Mouse (Mus musculus) liver, embryonic 11.5 days (tissue): ENCODE data around the gene Lig1. TPM values are rescaled to one million over a fixed set of nuclear protein-coding genes. Genes with fewer than 3 reads are reported as not detected.

ENCODE experiments used
- ATAC-seq: fragments of 200-750 bp; cut with Nextera tagmentation; replicated peaks from 2 replicates; pipeline ENCODE4 v1.8.0; 2017; ENCODE audit warnings: moderate number of reproducible peaks, mild to moderate bottlenecking, moderate TSS enrichment, moderate library complexity; ENCODE audit not compliant: low FRiP score
- DNase-seq: peaks from one replicate; pipeline ENCODE4 v3.0.0-alpha.2; 2017; ENCODE audit warnings: low spot score
- H3K27ac ChIP-seq: fragments of 300-500 bp; sonication (generic); 2 replicates; pipeline ENCODE4 v1.5.1; 2014; ENCODE audit warnings: mild to moderate bottlenecking, low read depth, low read length, control low read depth
- H3K27me3 ChIP-seq: fragments of 300-500 bp; sonication (generic); replicated peaks from 2 replicates; pipeline ENCODE4 v1.6.1; 2014; ENCODE audit warnings: low read length, mixed read lengths; ENCODE audit not compliant: control insufficient read depth, insufficient read depth
- H3K36me3 ChIP-seq: fragments of 300-500 bp; sonication (generic); 2 replicates; pipeline ENCODE4 v1.6.1; 2014; ENCODE audit warnings: mild to moderate bottlenecking, low read length, moderate library complexity, mixed read lengths; ENCODE audit not compliant: control insufficient read depth, insufficient read depth
- H3K4me1 ChIP-seq: fragments of 300-500 bp; sonication (generic); replicated peaks from 2 replicates; pipeline ENCODE4 v1.6.1; 2014; ENCODE audit warnings: low read length, mixed read lengths; ENCODE audit not compliant: control insufficient read depth, insufficient read depth
- H3K4me2 ChIP-seq: fragments of 300-500 bp; sonication (generic); 2 replicates; pipeline ENCODE4 v1.6.1; 2014; ENCODE audit warnings: mild to moderate bottlenecking, control low read depth, moderate library complexity
- H3K4me3 ChIP-seq: fragments of 300-500 bp; sonication (generic); 2 replicates; pipeline ENCODE4 v1.5.1; 2014; ENCODE audit warnings: low read depth, low read length, control low read depth
- H3K9ac ChIP-seq: fragments of 300-500 bp; sonication (generic); 2 replicates; pipeline ENCODE4 v1.6.1; 2014; ENCODE audit warnings: low read depth, low read length, control low read depth
- H3K9me3 ChIP-seq: fragments of 300-500 bp; sonication (generic); 2 replicates; pipeline ENCODE4 v1.6.1; 2016; ENCODE audit warnings: low read length, inconsistent platforms, mixed read lengths; ENCODE audit not compliant: control insufficient read depth
- WGBS: fragments of 180-500 bp; shearing (Covaris S2); extraction: QIAGEN DNeasy Blood & Tissue Kit; methylation state at CpG from one replicate; pipeline ENCODE4 v1.1.7; 2014; 5-methylcytosine and 5-hydroxymethylcytosine counted together
- polyA plus RNA-seq: library from polyadenylated mRNA; unstranded; fragments of >200 nt; fragmentation: Nextera tagmentation; extraction: Ambion mirVana; gene quantifications from 2 replicates; pipeline ENCODE4 v1.2.1, GENCODE M21; 2014

Gene Lig1
- polyA plus RNA-seq: 171 and 177 TPM in 2 replicates

DNA sequence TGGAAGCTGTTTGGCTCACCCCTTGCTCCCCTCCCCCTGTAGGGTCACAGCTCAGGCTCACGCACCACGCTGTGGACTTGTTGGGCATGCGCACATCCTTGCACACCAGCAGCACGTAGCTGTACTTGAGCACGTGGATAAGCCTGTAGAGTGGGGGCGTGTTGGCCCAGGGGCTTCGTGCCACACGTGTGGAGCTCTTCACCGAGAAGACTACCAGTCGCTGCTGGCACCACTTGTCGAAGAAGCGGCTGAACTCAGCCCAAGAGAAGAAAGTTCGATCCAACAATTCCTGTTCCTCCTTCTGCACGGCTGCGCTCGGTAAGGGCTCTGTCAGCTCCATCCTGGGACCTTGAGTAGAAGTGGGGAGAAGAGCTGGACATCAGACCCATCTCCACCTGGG lies at the start of gene Lig1:
Gene Lig1 (plus strand): TSS at position 203 of the 400 bp plus-strand sequence.
- no peaks in the 10 kb centered on the region for H3K9me3 ChIP-seq
- WGBS: 97% methylated on average over 16 of the region's 16 CpGs
- ATAC-seq: no peak
- peaks cover 27% of the 10 kb centered on the region for H3K36me3 ChIP-seq
- no peaks in the 10 kb centered on the region for H3K27me3 ChIP-seq
- peak within 1 kb of the TSS; percentile 84; the same call in 1 of the 2 replicates for H3K27ac ChIP-seq
- peak within 1 kb of the TSS; percentile 86 for H3K9ac ChIP-seq
- DNase-seq: no peak
- peaks cover 6% of the 10 kb centered on the region; the same call in 1 of the 2 replicates for H3K4me1 ChIP-seq
- peak within 1 kb of the TSS; percentile 83 for H3K4me2 ChIP-seq
- peak within 1 kb of the TSS; percentile 73 for H3K4me3 ChIP-seq

DNA sequence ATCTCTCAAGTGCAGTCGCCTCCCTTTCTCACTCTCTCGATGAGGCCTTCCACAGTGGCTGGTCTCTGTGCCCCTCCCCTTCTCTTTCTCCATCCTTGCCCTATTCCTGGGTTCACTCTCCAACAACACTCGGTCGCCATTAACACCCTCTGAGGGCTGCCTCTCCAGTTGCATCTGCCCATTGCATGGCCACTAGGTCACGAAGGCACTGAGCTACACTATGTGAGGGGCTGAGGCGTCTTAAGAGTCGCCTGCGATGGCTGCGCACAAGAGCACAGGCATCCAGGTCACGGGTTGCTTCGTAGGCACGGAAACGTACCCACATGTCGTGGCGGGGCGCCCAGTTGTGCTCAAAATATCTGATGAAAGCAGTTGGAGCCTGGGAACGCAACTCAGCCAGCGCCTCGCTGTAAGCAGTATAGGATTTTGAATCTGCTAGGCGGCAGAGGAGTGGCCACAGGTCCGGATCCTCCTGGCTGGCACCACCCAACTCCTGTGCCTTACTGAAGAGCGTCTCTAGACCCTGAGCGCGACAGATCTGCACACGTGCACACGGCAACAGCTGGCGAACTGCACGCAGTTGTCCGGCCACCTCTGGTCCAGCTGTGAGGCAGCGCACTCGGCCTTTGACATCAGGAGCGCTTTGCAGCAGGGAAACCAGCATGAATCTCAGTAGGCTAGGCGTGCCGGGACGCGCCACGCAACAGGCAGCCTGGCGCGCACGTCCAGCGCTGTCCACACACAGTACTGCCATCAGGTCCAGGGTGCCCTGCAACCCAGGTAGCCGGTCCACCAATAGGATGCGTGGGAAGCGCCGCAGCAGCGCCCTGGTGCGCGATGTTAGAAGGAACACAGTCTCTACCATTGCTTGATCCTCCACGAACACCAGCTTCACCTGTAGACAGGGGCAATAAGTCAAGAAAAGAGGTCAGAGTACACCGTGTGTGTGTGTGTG lies 16.1 kb upstream of the Lig1 start:
- ATAC-seq (no peak), DNase-seq (no peak)
- H3K4me2 ChIP-seq: no peak overlapping the region
- WGBS: 37% methylated on average over 50 of the region's 50 CpGs
- no peak overlapping the region for H3K27ac ChIP-seq
- H3K9ac ChIP-seq: no peak overlapping the region
- H3K4me1 ChIP-seq: no peaks in the 10 kb centered on the region
- H3K27me3 ChIP-seq: no peaks in the 10 kb centered on the region
- H3K36me3 ChIP-seq: no peaks in the 10 kb centered on the region
- no peaks in the 10 kb centered on the region for H3K9me3 ChIP-seq
- no peak overlapping the region for H3K4me3 ChIP-seq

DNA sequence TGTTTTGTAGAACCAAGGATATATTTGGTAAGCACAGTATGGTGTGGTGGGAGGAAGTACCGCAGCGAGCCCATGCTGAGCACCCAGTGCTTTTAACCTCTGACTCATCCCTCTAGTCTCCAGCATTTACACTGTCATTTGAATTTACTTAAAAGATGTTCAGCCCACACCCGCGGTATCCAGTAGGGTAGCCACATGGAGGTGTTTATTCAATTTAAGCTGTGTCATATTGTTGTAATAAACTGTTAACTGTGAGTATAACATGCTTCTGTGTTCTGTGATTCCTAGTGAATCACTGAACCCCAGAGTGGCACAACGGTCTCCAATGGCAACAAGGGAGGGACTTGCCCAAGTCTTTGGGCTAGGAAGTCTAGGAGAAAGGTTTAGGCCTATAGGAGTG lies 13.2 kb upstream of the Lig1 start:
- no peaks in the 10 kb centered on the region for H3K36me3 ChIP-seq
- no peak overlapping the region for H3K9ac ChIP-seq
- H3K4me3 ChIP-seq: no peak overlapping the region
- no peaks in the 10 kb centered on the region for H3K9me3 ChIP-seq
- H3K4me1 ChIP-seq: no peaks in the 10 kb centered on the region
- no peak overlapping the region for H3K27ac ChIP-seq
- no peaks in the 10 kb centered on the region for H3K27me3 ChIP-seq
- WGBS: 81% methylated on average over 5 of the region's 5 CpGs
- no peak overlapping the region for H3K4me2 ChIP-seq
- ATAC-seq (no peak), DNase-seq (no peak)

DNA sequence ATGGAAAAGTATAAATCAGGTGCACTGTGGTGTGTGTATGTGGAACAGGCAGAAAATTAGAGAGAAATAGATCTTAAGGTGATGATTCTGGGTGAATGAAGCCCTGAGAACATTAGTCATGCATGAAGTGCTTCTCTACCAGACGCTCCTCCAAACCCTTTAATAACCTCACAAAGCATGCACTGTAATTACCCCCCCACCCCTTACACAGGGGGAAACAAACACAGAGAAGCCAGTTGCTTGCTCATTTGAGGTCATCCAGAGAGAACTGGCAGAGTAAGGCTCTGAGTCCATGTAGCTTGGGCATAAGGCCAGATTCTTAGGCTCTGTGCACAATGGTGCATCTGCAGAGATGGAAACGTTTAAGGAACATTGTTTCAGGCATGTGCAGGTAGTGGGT lies 12.7 kb upstream of the Lig1 start:
- 82% methylated on average over 2 of the region's 2 CpGs for WGBS
- no peak overlapping the region for H3K9ac ChIP-seq
- H3K27ac ChIP-seq: no peak overlapping the region
- H3K9me3 ChIP-seq: no peaks in the 10 kb centered on the region
- H3K4me2 ChIP-seq: no peak overlapping the region
- no peaks in the 10 kb centered on the region for H3K27me3 ChIP-seq
- no peaks in the 10 kb centered on the region for H3K4me1 ChIP-seq
- no peaks in the 10 kb centered on the region for H3K36me3 ChIP-seq
- DNase-seq (no peak), ATAC-seq (no peak)
- H3K4me3 ChIP-seq: no peak overlapping the region

DNA sequence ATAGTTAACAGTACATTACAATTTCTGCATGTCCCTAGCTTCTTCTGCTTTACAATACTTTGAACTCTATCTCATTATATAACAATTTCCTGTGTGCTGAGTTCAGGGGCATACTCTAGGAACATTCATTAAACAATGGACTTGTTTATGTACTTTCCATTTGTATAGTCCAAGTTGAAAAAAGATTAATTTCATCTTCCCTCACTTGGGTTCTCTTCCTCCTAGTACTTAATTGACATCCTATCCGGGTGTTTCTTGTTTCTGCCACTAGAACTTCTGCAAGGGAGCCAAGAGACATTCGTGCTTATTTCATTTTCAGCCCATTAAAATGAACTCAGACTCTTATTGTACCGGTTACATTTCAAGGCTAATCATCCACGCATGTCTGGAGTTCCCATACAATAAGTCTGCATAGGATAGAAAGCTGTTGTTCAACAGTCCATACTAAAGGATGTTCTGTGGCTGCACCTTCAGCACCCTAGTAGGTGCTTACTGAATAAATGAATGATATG lies 8.3 kb upstream of the Lig1 start:
- H3K4me2 ChIP-seq: no peak overlapping the region
- H3K9ac ChIP-seq: no peak overlapping the region
- no peak for ATAC-seq
- peaks cover 2% of the 10 kb centered on the region; the same call in 1 of the 2 replicates for H3K36me3 ChIP-seq
- H3K27ac ChIP-seq: no peak overlapping the region
- WGBS: 86% methylated on average over 4 of the region's 4 CpGs
- no peaks in the 10 kb centered on the region for H3K4me1 ChIP-seq
- no peak overlapping the region for H3K4me3 ChIP-seq
- DNase-seq: no peak
- no peaks in the 10 kb centered on the region for H3K9me3 ChIP-seq
- no peaks in the 10 kb centered on the region for H3K27me3 ChIP-seq

DNA sequence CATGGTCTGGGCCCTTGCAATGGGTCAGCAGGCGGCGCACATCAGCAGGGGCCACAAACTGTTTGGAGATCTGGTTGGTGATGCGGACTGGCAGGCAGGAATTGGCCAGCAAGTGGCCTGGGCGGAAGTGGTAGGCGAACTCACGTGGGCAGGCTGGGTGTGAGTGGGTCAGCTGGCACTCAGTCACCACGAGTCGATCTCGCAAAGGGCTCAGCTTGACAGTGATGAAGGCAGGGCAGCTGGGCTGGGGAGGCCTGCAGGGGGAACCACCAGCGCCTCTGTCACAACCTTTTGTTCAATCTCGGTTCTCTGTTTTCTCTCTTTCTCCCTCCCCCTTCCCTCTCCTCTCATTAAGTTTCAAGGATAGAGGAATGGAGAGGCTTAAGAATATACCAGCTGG lies 7.7 kb upstream of the Lig1 start:
- H3K27ac ChIP-seq: no peak overlapping the region

DNA sequence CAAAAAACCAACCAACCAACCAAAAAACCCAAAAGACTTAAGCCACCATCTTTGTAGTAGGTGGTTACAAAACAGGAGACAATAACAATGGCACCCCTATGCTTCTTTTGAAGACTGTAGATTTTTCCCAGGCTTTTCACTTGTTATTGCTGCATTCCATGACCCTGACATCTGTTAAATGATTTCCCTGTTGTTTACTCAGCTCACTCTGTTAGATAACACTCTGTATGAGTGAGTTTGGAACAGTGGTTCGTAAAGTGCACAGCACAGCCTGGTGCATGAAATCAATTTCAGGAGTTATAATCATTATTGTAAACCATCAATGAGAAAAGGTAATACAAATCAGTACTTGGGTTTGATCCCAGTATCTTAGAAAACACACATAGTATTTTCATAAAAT lies 5.4 kb upstream of the Lig1 start:
- Histone ChIP-seq H3K4me2 (no peak overlapping the region), H3K4me1 (no peaks in the 10 kb centered on the region), H3K36me3 (peaks cover 14% of the 10 kb centered on the region), H3K27me3 (no peaks in the 10 kb centered on the region), H3K27ac (no peak overlapping the region), H3K9me3 (no peaks in the 10 kb centered on the region), H3K9ac (no peak overlapping the region), H3K4me3 (no peak overlapping the region)
- WGBS: 77% methylated on average over 1 of the region's 1 CpGs
- DNase-seq: no peak
- no peak for ATAC-seq

More for the DNA sequence above, 7.7 kb upstream of the Lig1 start:
- no peak for DNase-seq
- no peaks in the 10 kb centered on the region for H3K4me1 ChIP-seq
- no peaks in the 10 kb centered on the region for H3K9me3 ChIP-seq
- ATAC-seq: no peak
- no peak overlapping the region for H3K4me3 ChIP-seq
- no peak overlapping the region for H3K9ac ChIP-seq
- H3K27me3 ChIP-seq: no peaks in the 10 kb centered on the region
- no peak overlapping the region for H3K4me2 ChIP-seq
- H3K36me3 ChIP-seq: peaks cover 3% of the 10 kb centered on the region
- 76% methylated on average over 11 of the region's 11 CpGs for WGBS

DNA sequence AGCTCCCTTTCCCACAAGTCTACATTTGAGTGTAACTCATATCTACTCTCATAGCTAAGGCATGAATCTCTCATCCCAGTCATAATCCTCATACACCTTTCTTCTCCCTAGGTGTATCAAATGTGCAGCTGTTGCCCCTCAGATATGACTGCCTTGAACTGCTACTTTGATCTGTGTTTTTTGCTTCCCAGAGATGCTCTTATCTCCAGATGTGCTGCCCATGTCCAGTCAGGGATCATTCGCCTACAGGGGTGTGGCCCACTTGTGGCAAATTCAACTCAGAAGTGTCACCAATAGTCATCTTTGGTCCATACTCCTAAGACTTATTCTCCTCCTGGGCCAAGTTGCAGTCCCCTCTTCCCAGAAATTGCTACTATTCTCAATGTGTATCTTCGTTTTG lies 750 bp downstream of the Lig1 start:
- WGBS: 24% methylated on average over 2 of the region's 2 CpGs
- H3K9ac ChIP-seq: peak overlapping the region; percentile 86
- peak overlapping the region; percentile 83 for H3K4me2 ChIP-seq
- peak overlapping the region; percentile 84; the same call in 1 of the 2 replicates for H3K27ac ChIP-seq
- peak; percentile 4; the same call in 1 of the 2 replicates for ATAC-seq
- H3K9me3 ChIP-seq: no peaks in the 10 kb centered on the region
- peak overlapping the region; percentile 73 for H3K4me3 ChIP-seq
- H3K27me3 ChIP-seq: no peaks in the 10 kb centered on the region
- no peak for DNase-seq
- peaks cover 30% of the 10 kb centered on the region for H3K36me3 ChIP-seq
- H3K4me1 ChIP-seq: peaks cover 6% of the 10 kb centered on the region; the same call in 1 of the 2 replicates
